Mouse (Mus musculus): Measurements from ENCODE around the gene Srr. TPM values are rescaled to one million over a fixed set of nuclear protein-coding genes. Genes with fewer than 3 reads are reported as not detected.

Srr gene
- 41.6 and 45.8 TPM in 2 replicates for polyA plus RNA-seq (2014; fragmentation: Nextera tagmentation; extraction: Ambion mirVana)

- ATAC-seq (ENCODE audit: low read depth): peak; percentile 94
- WGBS: under 1% methylated on average over 77 of the region's 88 CpGs
- H3K9ac ChIP-seq (replicated peaks; ENCODE audit: low read depth, low read length): peak within 1 kb of the TSS; percentile 84
Observed at GRCm38 (mm10) chr11:74925577-74926387, at the start of gene Srr, which contains the start of gene Smg6. Srr (minus strand) TSS chr11:74925948. Smg6 (plus strand) TSS chr11:74925823.

GRCm38 (mm10) chr11:74974615-74975014 is 48.9 kb upstream of the Srr start:
- Histone ChIP-seq H3K4me2 (ENCODE audit: low read depth, low read length) (no peak overlapping the region), H3K4me3 (ENCODE audit: low read depth, low read length) (no peak overlapping the region), H3K36me3 (ENCODE audit: control insufficient read depth, insufficient read depth, low read length) (no peaks in the 10 kb centered on the region), H3K9me3 (ENCODE audit: control insufficient read depth, low read length) (no peaks in the 10 kb centered on the region), H3K27ac (ENCODE audit: low read depth, low read length) (no peak overlapping the region), H3K9ac (replicated peaks; ENCODE audit: low read depth, low read length) (no peak overlapping the region), H3K27me3 (ENCODE audit: control insufficient read depth, insufficient read depth, low read length) (no peaks in the 10 kb centered on the region), H3K4me1 (ENCODE audit: control insufficient read depth, insufficient read depth, low read length) (no peaks in the 10 kb centered on the region)
- no peak for ATAC-seq (ENCODE audit: low read depth)

More at GRCm38 (mm10) chr11:74925577-74926387, at the start of gene Srr, which contains the start of gene Smg6:
- H3K36me3 ChIP-seq (ENCODE audit: control insufficient read depth, insufficient read depth, low read length): no peaks in the 10 kb centered on the region
- H3K4me2 ChIP-seq (ENCODE audit: low read depth, low read length): peak within 1 kb of the TSS; percentile 67
- H3K4me3 ChIP-seq (ENCODE audit: low read depth, low read length): peak within 1 kb of the TSS; percentile 90
- no peaks in the 10 kb centered on the region for H3K9me3 ChIP-seq (ENCODE audit: control insufficient read depth, low read length)
- peaks cover 11% of the 10 kb centered on the region; the same call in 1 of the 2 replicates for H3K4me1 ChIP-seq (ENCODE audit: control insufficient read depth, insufficient read depth, low read length)
- no peaks in the 10 kb centered on the region for H3K27me3 ChIP-seq (ENCODE audit: control insufficient read depth, insufficient read depth, low read length)
- H3K27ac ChIP-seq (ENCODE audit: low read depth, low read length): peak within 1 kb of the TSS; percentile 97

GRCm38 (mm10) chr11:74973290-74974157 is 47.8 kb upstream of the Srr start:
- Histone ChIP-seq H3K36me3 (ENCODE audit: control insufficient read depth, insufficient read depth, low read length) (no peaks in the 10 kb centered on the region), H3K4me3 (ENCODE audit: low read depth, low read length) (no peak overlapping the region), H3K9ac (replicated peaks; ENCODE audit: low read depth, low read length) (no peak overlapping the region), H3K9me3 (ENCODE audit: control insufficient read depth, low read length) (no peaks in the 10 kb centered on the region), H3K4me2 (ENCODE audit: low read depth, low read length) (no peak overlapping the region), H3K27me3 (ENCODE audit: control insufficient read depth, insufficient read depth, low read length) (no peaks in the 10 kb centered on the region), H3K4me1 (ENCODE audit: control insufficient read depth, insufficient read depth, low read length) (no peaks in the 10 kb centered on the region), H3K27ac (ENCODE audit: low read depth, low read length) (no peak overlapping the region)
- no peak for ATAC-seq (ENCODE audit: low read depth)
- WGBS: 82% methylated on average over 7 of the region's 7 CpGs

- no peak overlapping the region for H3K9ac ChIP-seq (replicated peaks; ENCODE audit: low read depth, low read length)
- 98% methylated on average over 3 of the region's 3 CpGs for WGBS
- no peak for ATAC-seq (ENCODE audit: low read depth)
Observed at GRCm38 (mm10) chr11:74965516-74965915, 39.8 kb upstream of the Srr start.

GRCm38 (mm10) chr11:74962846-74963407 is 37.2 kb upstream of the Srr start:
- Histone ChIP-seq H3K27ac (ENCODE audit: low read depth, low read length) (no peak overlapping the region), H3K27me3 (ENCODE audit: control insufficient read depth, insufficient read depth, low read length) (no peaks in the 10 kb centered on the region), H3K4me3 (ENCODE audit: low read depth, low read length) (no peak overlapping the region), H3K4me1 (ENCODE audit: control insufficient read depth, insufficient read depth, low read length) (0 out of 2 replicates have a peak, but pooled peaks cover 3% of the 10 kb centered on the region), H3K9me3 (ENCODE audit: control insufficient read depth, low read length) (no peaks in the 10 kb centered on the region), H3K36me3 (ENCODE audit: control insufficient read depth, insufficient read depth, low read length) (no peaks in the 10 kb centered on the region), H3K9ac (replicated peaks; ENCODE audit: low read depth, low read length) (no peak overlapping the region), H3K4me2 (ENCODE audit: low read depth, low read length) (no peak overlapping the region)
- 68% methylated on average over 2 of the region's 2 CpGs for WGBS
- no peak for ATAC-seq (ENCODE audit: low read depth)

More at GRCm38 (mm10) chr11:74965516-74965915, 39.8 kb upstream of the Srr start:
- H3K36me3 ChIP-seq (ENCODE audit: control insufficient read depth, insufficient read depth, low read length): no peaks in the 10 kb centered on the region
- no peaks in the 10 kb centered on the region for H3K27me3 ChIP-seq (ENCODE audit: control insufficient read depth, insufficient read depth, low read length)
- no peaks in the 10 kb centered on the region for H3K9me3 ChIP-seq (ENCODE audit: control insufficient read depth, low read length)
- no peak overlapping the region for H3K4me3 ChIP-seq (ENCODE audit: low read depth, low read length)
- 0 out of 2 replicates have a peak, but pooled peaks cover 3% of the 10 kb centered on the region for H3K4me1 ChIP-seq (ENCODE audit: control insufficient read depth, insufficient read depth, low read length)
- H3K4me2 ChIP-seq (ENCODE audit: low read depth, low read length): no peak overlapping the region
- no peak overlapping the region for H3K27ac ChIP-seq (ENCODE audit: low read depth, low read length)

- Histone ChIP-seq H3K9ac (replicated peaks; ENCODE audit: low read depth, low read length) (no peak overlapping the region), H3K9me3 (ENCODE audit: control insufficient read depth, low read length) (no peaks in the 10 kb centered on the region), H3K27me3 (ENCODE audit: control insufficient read depth, insufficient read depth, low read length) (no peaks in the 10 kb centered on the region), H3K36me3 (ENCODE audit: control insufficient read depth, insufficient read depth, low read length) (peaks cover 5% of the 10 kb centered on the region; the same call in 1 of the 2 replicates), H3K27ac (ENCODE audit: low read depth, low read length) (no peak overlapping the region), H3K4me2 (ENCODE audit: low read depth, low read length) (no peak overlapping the region), H3K4me3 (ENCODE audit: low read depth, low read length) (no peak overlapping the region), H3K4me1 (ENCODE audit: control insufficient read depth, insufficient read depth, low read length) (0 out of 2 replicates have a peak, but pooled peaks cover 3% of the 10 kb centered on the region)
- ATAC-seq (ENCODE audit: low read depth): no peak
Observed at GRCm38 (mm10) chr11:74961953-74962352, 36.2 kb upstream of the Srr start.

- 95% methylated on average over 9 of the region's 9 CpGs for WGBS
- Histone ChIP-seq H3K27me3 (ENCODE audit: control insufficient read depth, insufficient read depth, low read length) (no peaks in the 10 kb centered on the region), H3K4me1 (ENCODE audit: control insufficient read depth, insufficient read depth, low read length) (0 out of 2 replicates have a peak, but pooled peaks cover 3% of the 10 kb centered on the region), H3K36me3 (ENCODE audit: control insufficient read depth, insufficient read depth, low read length) (peaks cover 9% of the 10 kb centered on the region; the same call in 1 of the 2 replicates), H3K4me2 (ENCODE audit: low read depth, low read length) (no peak overlapping the region), H3K9ac (replicated peaks; ENCODE audit: low read depth, low read length) (no peak overlapping the region), H3K9me3 (ENCODE audit: control insufficient read depth, low read length) (no peaks in the 10 kb centered on the region), H3K4me3 (ENCODE audit: low read depth, low read length) (no peak overlapping the region), H3K27ac (ENCODE audit: low read depth, low read length) (no peak overlapping the region)
- ATAC-seq (ENCODE audit: low read depth): no peak
Observed at GRCm38 (mm10) chr11:74960031-74960551, 34.3 kb upstream of the Srr start.

GRCm38 (mm10) chr11:74959501-74959900 is 33.8 kb upstream of the Srr start:
- WGBS: 87% methylated on average over 2 of the region's 2 CpGs

More at GRCm38 (mm10) chr11:74959501-74959900, 33.8 kb upstream of the Srr start:
- no peak for ATAC-seq (ENCODE audit: low read depth)
- Histone ChIP-seq H3K27me3 (ENCODE audit: control insufficient read depth, insufficient read depth, low read length) (no peaks in the 10 kb centered on the region), H3K27ac (ENCODE audit: low read depth, low read length) (no peak overlapping the region), H3K9me3 (ENCODE audit: control insufficient read depth, low read length) (no peaks in the 10 kb centered on the region), H3K4me3 (ENCODE audit: low read depth, low read length) (no peak overlapping the region), H3K9ac (replicated peaks; ENCODE audit: low read depth, low read length) (no peak overlapping the region), H3K4me2 (ENCODE audit: low read depth, low read length) (no peak overlapping the region), H3K36me3 (ENCODE audit: control insufficient read depth, insufficient read depth, low read length) (peaks cover 9% of the 10 kb centered on the region; the same call in 1 of the 2 replicates), H3K4me1 (ENCODE audit: control insufficient read depth, insufficient read depth, low read length) (0 out of 2 replicates have a peak, but pooled peaks cover 3% of the 10 kb centered on the region)
